Mouse (Mus musculus) frontal cortex, postnatal 36 days (tissue): ENCODE results near the gene Rangrf.
"Not testable (repeated sequence)": the region's sequence is repeated elsewhere in the genome, so short reads cannot be mapped to it uniquely, and the experiment has no call there.

ENCODE experiments used
- DNase-seq, 2 experiments: peaks; one replicate each; pipeline ENCODE4 v3.0.0; 2022; ENCODE audit warnings: low spot score in 2 of 2

The Rangrf gene

DNA sequence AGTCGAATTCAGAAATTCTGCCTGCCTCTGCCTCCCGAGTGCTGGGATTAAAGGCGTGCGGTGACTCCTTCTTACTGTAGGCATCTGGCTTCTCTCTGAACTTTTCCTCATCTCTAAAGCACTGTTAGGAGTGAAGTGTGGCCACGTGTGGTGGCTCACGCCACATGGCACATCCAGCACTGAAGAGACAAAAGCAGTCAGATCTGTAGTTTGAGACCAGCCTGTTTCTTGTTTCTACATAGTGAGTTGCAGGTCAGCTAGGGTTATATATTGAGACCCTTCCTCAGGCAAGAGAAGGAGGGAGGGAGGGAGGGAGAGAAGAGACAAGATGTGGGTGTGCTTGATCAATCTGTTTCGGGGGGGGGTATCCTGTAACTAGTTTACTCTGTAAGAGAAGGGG is at the start of gene Rangrf:
TSS of gene Rangrf (minus strand) at position 101 of the 400 bp plus-strand sequence.
- DNase-seq: no peak

DNA sequence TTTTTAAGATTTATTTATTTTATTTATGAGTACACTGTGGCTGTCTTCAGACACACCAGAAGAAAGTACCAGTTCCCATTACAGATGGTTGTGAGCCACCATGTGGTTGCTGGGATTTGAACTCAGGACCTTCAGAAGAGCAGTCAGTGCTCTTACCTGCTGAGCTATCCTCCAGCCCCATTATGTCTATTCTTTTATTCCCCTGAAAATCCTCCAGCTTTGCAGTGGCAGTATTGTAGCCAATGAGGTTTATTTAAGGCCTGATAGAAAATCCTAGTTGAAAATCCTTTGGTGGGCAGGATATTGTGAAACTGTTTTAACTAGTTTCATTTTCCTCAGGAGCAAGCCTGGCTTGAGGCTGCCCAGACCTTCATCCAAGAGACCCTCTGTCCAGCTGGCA is 45.7 kb upstream of the Rangrf start:
- no peak for DNase-seq

DNA sequence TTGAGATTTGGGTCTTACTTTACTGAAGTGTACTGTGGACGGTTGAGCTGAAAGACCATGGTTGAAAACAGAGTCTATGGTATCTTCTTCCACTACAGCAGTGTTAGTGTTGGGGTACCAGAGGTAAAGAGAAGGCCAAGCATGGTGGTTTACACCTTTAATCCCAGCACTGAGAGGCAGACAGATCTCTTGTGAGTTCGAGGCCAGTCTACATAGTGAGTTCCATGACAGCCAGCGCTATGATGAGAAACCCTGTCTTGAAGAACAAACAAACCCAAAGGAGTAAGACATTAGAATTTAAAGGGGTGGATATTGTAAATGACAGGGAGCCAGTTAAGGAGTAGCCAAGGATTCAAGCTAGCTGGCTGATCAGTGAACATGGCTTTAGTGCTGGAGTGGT is 41.8 kb upstream of the Rangrf start:
- DNase-seq: no peak

DNA sequence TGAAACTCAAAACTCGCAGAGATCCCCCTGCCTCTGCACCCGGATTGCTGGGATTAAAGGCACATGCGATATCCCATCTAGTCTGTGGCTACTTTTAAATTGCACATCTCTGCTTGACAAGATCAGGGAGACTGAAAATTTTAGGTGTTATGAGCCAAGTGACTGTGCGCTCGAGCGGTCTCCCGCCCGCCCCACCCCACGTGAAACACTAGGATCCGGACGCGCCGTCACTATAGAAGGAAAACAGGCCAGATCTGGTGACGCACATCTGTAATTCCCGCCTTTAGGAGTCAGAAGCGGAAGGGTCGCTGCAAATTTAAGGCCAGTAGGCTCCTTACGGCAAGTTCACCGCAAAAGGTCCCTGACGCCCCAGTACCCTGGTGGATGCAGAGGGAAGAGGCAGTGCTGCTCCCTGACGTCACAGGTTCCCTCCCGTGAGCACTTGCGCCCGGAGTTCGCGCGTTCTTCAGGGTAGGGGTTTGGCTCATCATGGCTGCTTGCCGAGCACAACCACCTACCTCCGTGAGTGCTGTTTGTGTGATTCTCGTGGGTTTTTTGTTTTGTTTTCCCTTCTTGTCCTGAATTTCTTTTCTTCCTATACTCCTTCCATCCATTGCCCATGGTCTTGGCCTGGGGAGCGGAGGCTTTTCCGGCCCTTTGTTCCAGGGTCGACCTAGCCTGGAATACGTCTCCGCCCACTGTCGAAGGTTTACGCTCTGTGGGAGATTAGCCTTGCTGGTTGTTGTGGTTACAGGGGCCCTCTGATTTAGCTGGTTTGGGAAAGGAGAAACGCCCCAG is 40.9 kb upstream of the Rangrf start, which contains the start of gene Ctc1:
TSS of gene Ctc1 (plus strand) at position 268 of the 798 bp plus-strand sequence.
- peak; percentile 92 to 93 for DNase-seq

DNA sequence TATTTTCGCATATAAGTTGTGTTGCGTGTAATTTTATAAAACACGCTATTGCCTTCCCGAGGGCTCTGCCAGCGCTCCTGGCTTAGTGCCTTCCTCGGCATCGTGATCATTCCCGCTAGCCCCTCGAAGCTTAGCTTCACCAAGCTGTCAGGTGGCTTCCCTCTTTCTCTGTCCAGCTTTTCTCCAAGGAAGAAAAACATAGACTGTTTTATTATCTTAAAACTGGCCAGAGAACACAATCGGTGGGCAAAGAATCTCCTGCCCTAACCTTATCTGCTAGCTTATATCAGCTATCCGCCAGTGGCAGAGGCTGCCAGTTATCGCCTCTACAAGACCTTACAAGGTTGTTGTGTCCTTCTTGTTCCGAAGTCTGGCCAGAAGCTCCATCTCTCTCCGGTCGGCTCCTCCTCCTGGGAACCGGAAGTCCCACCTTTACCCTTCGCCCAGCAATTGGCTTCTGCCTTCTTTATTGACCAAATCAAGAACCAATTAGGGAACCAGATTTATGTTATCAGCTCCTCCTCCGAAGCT is 37.2 kb upstream of the Rangrf start:
- DNase-seq: peak; percentile 87 to 90

DNA sequence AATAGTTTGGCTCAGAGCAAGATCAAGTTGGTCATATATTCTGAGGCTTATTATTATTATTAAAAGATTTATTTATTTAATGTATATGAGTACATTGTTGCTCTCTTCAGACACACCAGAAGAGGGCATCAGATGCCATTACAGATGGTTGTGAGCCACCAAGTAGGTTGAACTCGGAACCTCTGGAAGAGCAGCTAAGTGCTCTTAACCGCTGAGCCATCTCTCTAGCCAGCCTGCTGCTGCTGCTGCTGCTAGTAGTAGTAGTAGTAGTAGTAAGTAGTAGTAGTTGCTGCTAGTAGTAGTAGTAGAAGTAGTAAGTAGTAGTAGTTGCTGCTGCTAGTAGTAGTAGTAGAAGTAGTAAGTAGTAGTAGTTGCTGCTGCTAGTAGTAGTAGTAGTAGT is 36.5 kb upstream of the Rangrf start:
- DNase-seq: not testable (repeated sequence)

DNA sequence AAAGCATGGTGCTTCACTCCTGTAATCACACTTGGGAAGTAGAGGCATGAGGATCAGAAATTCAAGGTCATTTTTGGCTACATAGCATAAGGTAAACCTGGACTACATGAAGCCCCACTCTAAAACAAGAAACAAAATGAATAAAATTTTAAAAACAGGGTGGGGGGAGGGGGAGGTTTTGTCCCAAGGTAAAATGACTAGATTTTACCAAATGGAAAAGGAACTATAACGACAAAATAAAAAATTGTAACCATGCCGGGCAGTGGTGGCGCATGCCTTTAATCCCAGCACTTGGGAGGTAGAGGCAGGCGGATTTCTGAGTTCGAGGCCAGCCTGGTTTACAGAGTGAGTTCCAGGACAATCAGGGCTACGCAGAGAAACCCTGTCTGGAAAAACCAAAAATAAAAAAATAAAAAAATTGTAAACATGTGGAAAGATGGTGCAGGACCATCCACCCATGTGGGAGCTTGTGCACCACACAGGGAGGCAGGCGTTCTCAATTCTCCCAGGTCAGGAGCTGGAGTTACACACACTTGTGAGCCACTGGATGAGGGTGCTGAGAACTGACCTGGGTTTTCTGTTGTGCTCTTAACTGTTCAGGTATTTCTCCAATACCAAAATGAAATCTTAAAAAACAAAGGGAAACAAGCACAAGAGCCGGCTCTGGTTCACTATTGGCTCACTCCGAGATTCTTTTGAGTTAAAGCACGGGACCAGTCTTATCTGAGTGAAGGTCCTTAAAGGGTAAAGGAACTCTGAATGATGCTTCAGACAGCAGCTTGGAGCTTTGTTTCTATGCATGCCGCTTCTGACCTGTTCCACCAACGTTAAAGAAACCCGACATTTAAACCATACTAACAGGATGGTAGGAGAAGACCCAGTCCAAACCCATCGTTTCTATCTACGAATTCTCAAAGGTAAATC is 35.7 kb upstream of the Rangrf start:
- no peak for DNase-seq

DNA sequence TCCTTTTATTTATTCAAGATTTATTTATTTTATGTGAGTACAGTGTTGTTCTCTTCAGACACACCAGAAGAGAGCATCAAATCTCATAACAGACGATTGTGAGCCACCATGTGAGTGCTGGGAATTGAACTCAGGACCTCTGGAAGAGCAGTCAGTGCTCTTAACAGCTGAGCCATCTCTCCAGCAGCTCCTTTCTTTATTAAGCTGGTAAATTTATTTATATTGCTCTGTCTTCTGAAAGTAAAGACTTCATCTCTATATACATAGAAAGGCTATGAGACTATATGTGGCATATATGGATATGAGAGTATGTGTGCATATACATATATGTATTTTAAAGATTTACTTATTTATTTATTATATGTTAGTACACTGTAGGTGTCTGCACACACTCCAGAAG is 34.5 kb upstream of the Rangrf start:
- DNase-seq: no peak

DNA sequence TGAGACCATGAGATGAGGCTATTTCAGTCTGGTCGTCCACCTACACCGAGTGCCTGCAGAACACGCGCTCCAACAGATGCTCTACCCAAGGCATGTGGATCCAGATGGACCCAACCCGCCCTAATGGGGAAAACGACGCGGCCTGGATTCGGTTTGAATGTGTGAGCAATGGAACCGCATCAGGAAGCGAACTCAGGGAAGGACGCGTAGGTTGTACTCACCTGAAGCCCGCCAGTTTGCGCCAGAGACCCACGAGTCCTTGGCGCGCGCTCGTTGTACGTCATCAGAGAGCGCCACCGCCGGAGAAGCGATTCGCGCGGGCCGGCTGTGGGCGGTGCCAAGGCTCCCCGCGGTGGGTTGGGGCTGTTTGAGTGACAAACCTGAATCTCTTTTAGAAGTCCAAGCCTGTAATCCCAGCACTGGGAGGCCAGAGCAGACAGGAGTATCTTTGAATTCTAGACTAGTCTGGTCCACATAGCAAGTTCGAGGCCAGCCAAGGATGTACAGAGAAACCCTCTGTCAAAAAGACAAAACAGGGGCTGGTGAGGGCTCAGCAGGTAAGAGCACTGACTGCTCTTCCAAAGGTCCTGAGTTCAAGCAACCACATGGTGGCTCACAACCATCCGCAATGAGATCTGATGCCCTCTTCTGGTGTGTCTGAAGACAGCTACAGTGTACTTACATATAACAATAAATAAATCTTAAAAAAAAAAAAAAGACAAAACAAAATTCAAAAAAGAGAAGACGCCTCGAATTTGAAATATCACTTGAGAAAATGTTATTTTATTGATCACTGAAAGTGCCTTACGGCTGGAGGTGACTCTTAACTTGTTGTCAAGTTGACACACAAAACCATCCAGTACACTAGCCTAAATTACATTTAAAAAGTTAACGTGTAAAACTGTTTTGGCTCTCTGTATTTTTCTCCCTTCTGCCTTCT is 33.5 kb upstream of the Rangrf start, which contains the start of gene Pfas:
TSS of gene Pfas (minus strand) at position 279 of the 940 bp plus-strand sequence.
- DNase-seq: peak; percentile 91 to 95

DNA sequence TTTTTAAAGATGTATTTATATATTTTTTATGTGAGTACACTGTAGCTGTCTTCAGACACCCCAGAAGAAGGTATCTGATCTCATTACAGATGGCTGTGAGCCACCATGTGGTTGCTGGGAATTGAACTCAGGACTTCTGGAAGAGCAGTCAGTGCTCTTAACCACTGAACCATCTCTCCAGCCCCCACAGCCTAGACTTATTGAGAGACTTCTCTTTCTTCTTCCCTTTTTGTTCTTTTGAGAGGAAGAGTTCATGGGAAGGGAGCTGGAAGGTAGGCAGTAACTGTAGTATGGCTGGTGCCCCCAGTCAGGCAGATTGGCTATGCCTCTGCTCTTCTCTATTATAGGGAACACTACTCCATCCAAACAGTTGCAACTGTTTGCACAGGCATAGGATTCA is 31.6 kb upstream of the Rangrf start:
- DNase-seq: not testable (repeated sequence)

DNA sequence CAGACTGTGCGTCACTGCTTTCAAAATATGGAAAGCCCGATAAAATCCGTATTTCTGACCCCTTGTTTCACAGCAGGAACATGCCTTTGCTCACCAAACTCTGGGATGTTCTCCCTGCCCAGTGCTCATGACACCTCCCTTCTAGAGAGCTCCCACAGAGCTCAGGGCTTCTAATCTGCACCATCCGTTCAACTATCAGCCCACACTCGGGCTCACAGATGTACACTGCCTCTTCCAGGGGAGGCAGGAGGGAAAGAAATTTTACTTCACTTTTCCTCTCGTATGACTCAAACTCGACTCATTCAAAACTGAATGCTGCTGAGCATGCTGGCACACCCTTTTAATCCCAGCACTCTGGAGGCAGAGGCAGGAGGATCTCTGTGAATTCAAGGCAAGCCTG is 30.2 kb upstream of the Rangrf start:
- DNase-seq: peak in 1 of 2 experiments; percentile 9

DNA sequence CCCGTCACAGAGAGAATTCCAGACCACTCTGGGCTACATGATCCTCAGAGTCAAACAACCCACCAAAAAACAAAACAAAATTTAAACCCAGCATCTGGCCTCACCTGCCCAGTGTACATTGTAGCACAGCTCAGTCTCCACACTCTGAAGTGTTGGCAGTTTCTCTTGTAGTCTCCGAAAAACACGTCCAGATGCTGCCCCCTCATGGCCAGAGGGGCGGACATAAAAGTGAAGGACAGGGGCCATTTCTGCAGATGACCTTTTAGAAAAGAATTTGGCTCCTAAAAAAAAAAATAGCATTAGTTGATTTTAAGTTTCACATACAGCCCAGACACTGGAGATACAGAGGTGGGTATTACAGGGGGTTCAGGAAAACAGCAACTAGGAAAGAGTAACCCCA is 28.6 kb upstream of the Rangrf start:
- no peak for DNase-seq

DNA sequence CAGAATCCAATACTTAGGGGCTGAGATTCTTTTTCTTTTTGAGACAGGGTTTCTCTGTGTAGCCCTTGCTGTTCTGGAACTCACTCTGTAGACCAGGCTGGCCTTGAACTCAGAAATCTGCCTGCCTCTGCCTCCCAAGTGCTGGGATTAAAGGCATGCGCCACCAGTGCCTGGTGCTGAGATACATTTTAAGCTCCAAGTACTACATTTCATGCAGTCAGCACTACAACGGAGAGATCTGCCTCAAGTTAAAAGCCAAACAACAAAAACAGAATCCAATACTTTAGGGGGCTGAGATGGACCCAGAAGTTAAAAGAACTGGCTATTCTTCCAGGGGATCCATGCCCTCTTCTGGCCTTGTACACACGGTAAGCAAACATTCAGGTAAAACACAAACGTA is 27.8 kb upstream of the Rangrf start:
- not testable (repeated sequence) for DNase-seq

DNA sequence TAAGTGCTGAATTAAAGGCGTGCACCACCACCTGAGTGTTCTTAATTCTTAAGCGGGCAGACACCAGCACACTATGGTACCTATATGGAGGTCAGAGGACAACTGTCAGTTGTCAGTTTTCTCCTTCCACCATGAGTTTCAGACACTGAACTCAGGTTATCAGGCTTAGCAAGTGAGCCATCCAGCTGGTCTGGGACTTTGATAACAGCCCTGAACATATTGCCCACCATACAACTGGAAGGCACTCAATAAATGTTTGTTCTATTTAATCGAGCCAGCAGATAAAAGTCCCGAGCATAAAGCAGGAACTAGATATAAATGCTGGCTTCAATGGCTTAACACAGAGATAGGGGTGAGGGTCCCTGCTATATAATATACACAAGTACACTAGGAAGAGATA is 22.1 kb upstream of the Rangrf start:
- DNase-seq: no peak

DNA sequence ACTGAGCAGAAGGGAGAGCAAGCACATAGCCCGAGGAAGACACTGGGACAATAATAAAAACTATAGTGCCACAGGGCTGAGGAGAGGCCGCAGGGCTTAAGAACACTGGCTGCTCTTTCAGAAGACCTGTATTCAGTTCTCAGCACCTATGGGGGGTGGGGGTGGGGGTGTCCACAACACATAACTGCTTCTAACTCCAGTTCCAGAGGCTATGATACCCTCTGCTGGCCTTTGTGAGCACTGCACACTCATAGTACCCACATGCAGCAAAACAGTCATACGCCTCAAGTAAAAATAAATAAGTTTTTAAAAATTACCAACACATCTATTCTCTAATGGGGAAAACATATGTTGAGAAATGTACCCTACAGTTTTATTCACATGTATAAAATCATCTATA is 19.4 kb upstream of the Rangrf start:
- DNase-seq: no peak

DNA sequence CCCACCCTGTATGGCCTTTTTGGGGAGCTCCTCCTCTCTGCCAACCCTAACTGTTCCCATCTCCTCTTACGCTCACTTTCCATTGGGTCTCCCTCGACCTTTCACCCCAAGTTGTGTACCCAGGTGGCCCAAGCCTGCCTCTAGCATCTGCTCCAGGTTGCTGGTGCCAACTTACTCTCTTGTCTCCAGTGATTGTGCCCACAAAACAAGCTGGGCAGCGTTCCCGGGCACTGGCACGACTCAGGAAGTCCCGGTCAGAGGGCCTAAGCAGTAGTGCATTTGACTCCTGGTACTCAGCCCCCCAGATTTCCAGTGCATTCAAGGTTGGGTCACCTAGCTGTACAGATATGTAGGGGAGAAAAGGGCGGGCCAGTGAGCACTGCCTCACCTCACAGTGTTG is 18.1 kb upstream of the Rangrf start:
- no peak for DNase-seq

DNA sequence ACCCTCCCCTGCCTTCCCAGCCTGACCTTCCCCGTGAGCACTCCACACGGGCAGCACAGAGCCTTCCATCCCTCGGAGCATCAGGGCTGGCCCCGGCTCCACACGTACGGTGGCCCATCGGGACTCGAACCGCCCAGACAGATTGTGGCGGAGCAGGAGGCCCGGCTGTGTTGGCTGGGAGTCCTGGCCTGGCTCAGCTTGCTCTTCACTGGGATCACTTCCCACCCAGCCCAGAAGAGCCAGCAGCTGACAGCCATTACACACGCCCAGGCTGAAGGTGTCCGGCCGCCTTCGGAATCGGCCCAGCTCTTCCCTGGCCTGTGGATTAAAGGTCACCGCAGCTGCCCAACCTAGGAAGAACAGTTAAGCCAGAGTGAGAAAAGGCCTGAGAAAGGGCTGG is 13.4 kb upstream of the Rangrf start:
- no peak for DNase-seq

DNA sequence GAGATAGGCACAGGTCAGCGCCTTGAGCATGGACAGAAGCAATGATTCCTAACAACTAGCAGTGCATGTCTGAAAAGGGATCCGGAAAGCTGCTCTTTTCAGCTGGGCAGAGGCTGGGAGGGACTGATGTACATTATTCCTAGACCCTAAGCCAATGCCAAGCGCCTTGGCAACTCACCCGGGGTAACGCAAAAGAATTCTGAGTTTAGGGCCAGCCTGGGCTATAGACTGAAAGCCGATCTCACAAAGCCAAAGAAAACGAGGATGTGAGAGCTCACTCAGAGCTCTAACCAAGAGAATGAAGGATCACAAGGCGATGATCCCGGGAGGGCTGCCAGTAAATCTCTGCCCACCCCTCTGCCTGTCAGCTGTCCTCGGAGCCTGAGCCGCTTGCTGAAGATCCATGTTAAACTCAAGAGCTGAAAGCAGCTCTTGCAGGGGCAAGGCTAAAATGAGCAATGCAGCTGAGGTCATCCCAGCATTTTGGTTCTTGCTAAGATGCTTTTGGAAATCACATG is 12.4 kb upstream of the Rangrf start:
- no peak for DNase-seq

DNA sequence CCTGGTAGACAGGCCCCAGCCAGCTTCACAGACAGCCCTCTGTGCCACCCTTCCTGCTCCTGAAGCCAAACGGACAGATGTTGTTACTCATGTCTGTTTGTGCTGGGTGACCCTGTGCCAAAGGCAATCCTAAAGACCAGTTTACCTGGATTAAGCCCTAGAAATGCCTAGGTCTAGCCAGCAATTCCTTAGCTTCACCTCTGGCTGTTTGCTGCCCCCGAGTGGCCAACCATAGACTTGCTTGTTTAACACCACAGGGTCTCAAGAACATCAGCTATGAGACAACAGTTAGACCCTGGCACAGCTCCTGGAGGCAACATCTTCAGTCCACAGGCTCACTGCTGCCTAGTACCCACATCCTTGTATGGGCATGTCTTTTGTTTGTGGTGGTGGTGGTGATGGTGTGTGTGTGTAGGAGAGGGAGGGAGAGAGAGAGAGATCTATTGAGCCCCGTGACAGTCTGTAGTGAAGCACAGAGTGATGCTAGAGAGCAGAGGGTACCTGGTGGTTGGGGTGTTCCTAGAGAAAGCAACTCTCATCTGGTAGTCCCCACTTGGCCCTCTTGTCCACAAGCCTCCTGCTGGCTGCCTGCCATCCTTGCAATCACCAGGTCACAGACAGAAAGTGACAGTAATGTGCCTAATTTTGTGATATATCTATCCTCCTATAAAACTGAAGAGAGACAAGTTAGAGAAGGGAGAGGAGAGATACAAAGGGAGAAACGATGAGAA is 7.8 kb upstream of the Rangrf start:
- peak; percentile 61 to 70 for DNase-seq

DNA sequence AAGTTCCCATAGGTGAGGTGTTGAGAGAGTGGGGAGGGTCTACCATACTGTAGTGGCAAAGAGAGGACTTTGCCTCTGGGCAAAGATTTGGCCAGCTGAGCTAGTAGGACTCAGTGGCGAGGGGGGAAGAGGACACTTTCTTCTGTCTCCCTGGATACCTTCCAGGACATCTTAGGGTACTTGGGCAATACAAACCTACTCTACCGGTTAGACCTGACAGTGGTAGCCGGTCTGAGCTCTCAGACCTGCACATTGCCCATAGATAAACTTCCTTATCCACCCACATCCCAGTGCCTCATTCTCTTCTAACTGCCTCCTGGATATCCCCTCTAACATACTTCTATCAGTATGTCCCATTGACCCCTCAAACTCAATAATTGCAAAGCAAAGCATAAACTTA is 5.9 kb upstream of the Rangrf start:
- no peak for DNase-seq
